Mouse (Mus musculus) left cerebral cortex, adult 11 months (tissue): ENCODE results near the gene Ntrk3.

Source experiments
- DNase-seq: peaks from one replicate; pipeline ENCODE4 v3.0.0; 2022; ENCODE audit warnings: low spot score

Gene Ntrk3

GRCm38 (mm10) chr7:78518760-78519363 lies 218.9 kb downstream of the Ntrk3 start:
- DNase-seq = no peak

DNA sequence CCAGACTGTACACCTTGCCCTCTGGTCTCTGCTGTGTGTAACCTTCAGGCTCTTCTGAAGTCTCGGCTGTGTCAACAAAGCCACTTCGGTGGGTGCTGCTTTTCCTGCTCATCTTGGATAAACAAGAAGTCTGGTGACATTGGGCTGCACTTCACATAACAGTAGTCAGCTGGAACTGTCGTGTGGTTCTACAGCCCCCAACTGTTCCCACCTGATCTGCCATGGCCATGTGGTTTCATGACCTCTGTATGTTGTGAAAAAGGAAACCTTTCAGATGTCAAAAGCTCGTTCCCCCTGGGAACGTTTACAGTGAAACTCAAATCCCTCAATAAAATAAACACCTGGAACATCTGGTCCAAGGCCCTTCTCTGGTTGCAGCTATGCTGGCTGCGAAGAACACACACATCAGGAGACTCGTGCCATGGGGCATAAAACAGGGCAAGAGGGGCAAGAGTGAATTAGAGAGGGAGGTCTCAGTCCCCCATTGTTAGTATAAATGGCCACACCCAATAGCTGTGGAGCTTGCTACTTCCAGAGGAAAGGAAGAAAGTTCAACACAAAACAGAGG lies 222.7 kb downstream of the Ntrk3 start:
- DNase-seq = no peak

DNA sequence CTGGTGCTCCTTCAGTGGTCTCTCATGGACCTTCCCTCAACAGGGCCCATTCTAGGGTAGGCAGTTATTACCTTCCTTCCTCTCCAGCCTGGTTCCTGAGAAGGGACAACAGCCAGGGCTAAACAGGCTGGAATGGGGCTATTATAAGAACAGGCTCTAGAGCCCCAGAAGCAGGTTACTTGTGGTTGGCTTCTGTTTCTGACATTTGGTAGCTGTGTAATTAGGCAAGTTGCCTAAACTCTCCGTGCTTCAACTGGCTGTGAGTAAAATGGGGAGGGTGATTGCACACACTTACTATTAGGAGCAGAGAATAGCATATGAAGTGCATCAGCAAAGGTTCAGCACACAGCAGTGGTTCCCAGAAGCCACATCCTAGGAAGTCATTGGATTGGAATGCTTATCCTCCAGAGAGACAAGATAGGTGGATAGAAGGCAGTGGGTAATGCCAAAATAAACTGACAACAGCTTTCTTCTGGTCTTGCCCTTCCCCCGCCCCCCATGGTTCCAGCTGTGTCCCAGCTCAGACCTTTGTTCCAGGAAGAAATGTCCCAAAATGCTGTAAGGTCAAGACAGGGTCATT lies 230.7 kb downstream of the Ntrk3 start:
- no peak for DNase-seq

DNA sequence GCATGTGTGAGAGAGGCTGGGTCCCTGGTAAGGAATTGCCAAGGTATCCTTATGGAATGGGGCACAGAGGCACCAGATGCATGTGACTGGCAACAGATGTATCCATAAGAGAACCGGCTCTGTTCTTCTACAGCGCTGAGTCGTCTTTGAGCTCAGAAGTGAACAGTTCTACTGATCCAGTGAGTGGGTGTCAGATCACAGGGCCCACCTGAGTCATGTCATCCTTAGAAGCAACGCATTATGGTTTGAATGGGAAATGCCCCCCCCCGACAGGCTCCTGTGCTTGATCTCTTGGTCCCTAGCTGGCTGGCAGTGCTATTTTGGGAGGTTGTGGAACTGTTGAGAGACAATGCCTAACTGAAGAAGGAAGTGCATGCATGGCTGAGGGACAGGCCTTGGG lies 236.9 kb downstream of the Ntrk3 start:
- DNase-seq = no peak

DNA sequence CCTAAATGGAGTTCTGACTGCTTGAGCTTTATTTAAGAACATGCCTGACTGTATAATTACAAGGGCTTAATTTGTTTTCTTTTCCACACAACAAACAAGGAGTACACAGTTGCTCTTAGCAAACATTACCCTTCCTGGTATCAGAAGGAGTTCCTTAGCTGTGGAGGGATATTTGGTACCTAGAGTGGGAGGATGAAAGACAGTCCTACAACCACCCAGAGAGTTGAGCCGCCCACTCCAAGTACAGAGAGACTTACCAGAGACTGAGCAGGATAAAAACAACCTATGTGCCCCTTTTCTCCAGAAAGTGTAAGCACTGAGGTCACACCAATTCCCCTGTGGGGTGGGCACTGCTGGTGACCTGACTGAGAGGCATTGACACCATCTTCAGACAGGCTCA lies 237.8 kb downstream of the Ntrk3 start:
- DNase-seq = no peak

GRCm38 (mm10) chr7:78498356-78498755 lies 239.5 kb downstream of the Ntrk3 start:
- no peak for DNase-seq

DNA sequence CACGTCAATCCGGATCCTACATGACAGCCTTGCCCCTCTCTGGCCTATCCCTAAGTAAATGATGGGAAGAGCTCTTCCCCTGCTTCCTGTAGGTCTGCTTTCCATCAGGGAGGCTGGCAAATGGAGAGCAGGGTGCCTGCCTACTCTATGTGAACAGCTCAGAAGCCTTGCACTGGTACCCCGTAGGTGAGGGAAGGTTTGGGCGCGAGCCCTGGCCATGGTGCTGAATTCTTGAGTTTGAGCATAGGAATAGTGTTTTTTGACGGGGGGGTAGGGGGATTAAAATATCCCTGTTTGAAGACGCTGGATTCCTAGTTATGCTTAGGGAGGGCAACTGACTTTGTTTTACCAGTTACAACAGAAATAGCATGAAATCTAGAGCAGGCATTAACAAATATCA lies 240.0 kb downstream of the Ntrk3 start:
- no peak for DNase-seq

GRCm38 (mm10) chr7:78493591-78493990 lies 244.2 kb downstream of the Ntrk3 start:
- DNase-seq = no peak

DNA sequence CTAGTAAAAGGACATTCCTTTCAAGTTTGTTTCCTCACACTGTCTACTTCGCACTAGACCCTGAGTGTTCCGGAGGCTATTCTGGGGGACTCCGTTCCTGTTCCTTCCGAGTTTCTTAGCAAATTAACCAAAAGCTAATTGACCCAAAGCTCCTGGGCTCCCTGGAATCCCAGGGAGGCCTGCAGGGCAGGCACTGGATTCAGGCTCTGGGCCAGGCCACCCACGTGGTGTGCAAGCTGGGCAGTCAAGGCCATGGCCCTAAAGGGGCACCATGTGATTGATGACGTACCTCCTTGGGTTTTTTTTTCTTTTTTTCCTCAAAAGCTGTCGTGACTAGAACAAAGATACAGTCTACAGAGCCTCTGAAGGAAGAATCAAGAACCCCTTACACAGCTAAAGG lies 246.6 kb downstream of the Ntrk3 start:
- no peak for DNase-seq

GRCm38 (mm10) chr7:78484290-78484689 lies 253.5 kb downstream of the Ntrk3 start:
- DNase-seq = no peak

DNA sequence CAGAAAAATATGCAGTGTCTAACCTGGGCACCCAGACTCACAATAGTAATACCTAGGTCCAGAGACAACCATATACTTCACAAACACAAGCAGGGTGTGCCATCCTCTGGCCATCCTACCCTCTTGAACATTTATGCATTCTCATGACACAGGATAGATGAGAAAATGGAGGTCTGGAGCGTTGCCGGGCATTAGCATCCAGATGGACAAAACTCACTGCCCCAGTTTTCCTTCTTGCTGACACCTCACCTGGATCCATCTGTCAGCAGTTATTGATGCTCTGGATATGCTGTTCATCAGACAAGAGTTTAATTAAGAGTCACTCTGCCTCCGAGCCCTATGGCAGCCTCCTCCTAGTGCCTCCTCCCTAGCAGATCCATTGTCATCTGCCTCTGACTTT lies 254.1 kb downstream of the Ntrk3 start:
- no peak for DNase-seq

DNA sequence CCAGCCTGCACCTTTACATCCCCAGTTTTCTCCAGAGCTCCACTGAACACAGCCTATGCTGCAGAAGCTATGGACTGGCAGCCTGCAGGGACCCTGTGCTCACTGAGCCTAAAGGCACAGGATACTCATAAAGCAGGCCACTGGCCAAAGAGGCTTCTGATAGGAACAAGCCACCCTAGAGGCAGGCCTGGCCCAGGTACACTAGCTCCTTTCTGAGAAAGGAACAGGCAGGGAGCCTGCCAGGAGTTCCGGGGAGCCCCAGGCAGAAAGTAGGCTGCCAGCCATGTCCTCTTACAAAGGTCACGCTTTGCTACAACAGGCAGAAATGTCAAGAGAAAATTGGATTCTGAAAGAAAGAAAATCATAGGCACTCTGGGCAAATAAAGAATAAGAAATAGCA lies 254.8 kb downstream of the Ntrk3 start:
- no peak for DNase-seq

DNA sequence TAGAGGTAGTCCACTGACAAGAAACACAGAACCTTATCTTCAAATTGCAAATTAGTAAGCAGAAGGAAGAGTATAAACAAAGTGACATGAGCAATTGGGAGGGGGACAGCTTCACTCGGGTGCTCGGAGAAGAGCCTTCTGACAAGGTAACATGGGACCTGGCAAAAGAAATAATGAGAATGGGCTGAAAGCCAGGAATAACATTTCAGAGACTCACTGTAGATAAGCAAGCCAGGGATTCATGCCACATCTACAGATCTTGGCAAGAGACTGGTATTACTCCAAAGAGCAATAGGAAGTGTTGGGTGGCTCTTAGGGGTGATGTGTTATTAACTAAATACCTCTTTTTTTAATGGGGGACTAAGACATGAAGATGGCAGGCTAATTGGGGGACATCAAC lies 258.9 kb downstream of the Ntrk3 start:
- no peak for DNase-seq

DNA sequence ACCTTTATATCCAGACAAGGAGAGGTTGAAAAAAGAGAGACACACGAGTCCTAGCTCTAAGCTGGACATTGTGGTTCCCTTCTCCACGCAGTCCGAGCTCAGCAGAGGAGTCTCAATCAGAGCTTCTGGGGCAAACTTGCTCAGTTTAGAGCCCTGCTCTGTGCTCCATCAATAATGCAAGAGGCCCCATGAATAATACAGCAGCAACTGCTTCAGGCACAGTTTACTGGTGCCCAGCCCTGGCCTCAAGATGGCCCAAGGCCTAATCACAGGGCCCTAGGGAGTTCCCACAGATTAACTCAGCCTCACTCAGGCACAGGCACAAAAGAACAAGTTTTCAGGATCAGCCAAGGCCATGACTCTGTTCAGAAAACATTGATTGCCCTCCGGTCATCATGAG lies 266.1 kb downstream of the Ntrk3 start:
- DNase-seq = no peak

- no peak for DNase-seq
Observed at GRCm38 (mm10) chr7:78471270-78471669, 266.5 kb downstream of the Ntrk3 start.

DNA sequence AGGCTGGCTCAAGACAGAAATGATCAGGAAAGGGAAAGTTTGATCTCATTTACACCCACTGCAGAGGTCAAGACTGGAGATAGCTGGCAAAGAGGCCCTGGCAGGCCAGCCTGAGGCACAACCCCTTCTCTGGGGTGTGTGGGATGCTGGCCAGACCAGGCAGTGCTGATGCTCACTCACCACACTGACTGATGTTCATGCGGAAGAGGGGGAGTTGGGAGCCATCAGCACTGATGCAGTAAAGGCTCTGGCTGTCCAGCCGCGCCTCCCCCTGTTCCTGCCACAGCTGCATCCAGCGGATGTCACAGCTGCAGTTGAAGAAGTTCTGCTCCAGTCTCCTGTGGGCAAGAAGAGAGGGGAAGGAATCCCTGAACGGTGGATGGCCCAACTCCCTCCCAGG lies 275.2 kb downstream of the Ntrk3 start:
- no peak for DNase-seq

- DNase-seq = no peak
Observed at GRCm38 (mm10) chr7:78459021-78459420, 278.8 kb downstream of the Ntrk3 start.

GRCm38 (mm10) chr7:78451666-78452065 lies 286.1 kb downstream of the Ntrk3 start:
- no peak for DNase-seq

GRCm38 (mm10) chr7:78449909-78450592 lies 287.8 kb downstream of the Ntrk3 start:
- no peak for DNase-seq

- no peak for DNase-seq
Observed at GRCm38 (mm10) chr7:78448841-78449240, 289.0 kb downstream of the Ntrk3 start.

- no peak for DNase-seq
Observed at GRCm38 (mm10) chr7:78443373-78444036, 294.3 kb downstream of the Ntrk3 start.

DNA sequence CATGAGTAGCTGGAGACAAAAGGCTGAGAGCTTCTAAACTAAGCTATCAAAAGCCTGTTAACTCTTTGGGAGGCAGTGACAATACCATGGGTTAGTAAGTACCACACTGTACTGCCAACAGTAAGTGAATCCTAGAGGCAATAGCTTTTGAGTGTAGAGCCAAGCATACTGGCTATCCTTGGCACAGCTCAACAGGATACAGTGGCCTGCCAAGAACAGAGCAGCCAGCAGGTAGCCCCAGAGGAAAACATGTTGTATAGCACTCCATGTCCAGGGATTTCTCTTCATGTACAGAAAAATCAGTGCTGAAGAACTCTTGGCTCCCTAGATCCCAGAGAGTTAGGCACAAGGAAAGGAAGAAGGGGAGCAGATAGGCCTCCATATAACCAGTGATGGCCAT lies 296.1 kb downstream of the Ntrk3 start:
- DNase-seq = no peak

DNA sequence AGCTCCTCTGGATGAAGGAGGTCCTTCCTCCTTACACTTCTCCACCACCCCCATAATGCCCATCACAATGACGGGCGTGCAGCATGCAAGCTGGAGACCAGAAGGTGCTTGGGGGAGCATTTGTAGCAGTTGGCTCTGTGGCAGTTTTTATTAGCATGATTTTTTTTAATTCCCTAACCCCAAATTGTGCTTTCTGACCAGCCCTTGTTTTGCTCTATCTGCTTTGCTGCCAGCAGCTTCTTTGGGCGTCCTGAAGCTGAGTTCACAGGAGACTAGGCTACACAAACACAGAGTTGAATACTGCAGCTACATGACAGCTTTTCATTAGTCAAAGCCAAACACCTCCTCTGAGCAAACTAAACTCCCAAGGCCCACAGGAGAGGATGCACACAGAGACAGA lies 296.9 kb downstream of the Ntrk3 start:
- DNase-seq = no peak
